Mouse (Mus musculus): ENCODE data around the gene S100a16. TPM values are rescaled to one million over a fixed set of nuclear protein-coding genes. Genes with fewer than 3 reads are reported as not detected.

The S100a16 gene
- polyA plus RNA-seq, 1 experiment: 122 TPM

DNA sequence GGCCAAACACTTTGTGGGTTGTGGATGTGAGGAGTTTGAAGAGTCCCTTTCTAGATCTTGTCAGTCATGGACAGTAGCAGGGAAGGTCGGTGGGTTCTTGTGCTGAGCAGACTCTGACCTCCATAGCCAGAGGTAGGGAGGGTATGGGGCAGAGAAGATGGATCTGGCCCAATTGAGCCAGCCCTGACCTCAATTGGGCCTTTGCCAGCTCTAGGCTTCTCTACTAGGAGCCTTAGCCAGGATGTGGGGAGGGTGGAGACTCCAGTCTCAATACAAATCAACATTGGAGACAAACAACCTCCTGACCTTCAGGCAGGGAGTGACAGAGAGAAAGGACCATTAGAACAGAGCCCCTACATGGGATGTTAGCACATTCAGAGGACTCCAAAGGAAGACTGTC lies 21.8 kb upstream of the S100a16 start:
- 13% methylated on average over 1 of the region's 1 CpGs for WGBS
- DNase-seq (ENCODE audit: low read depth, low spot score): no peak

DNA sequence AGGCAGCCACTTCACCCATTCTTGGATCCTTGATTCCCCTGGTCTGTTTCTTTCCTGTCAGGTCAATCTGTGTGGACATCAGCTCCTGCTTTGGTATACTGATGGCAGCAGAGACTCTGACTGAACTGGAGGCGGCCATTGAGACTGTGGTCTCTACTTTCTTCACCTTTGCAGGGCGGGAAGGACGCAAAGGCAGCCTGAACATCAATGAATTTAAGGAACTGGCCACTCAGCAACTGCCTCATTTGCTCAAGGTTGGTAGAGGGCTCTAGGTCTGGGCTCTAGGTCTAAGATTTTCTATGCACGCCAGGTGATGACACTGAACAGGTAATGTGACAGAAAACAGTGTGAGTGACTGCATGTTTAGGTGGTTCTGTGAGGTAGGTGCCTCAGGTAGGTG lies 21.3 kb upstream of the S100a16 start:
- WGBS: 93% methylated on average over 4 of the region's 4 CpGs
- no peak for DNase-seq (ENCODE audit: low read depth, low spot score)

- WGBS: 87% methylated on average over 4 of the region's 4 CpGs
- no peak for DNase-seq (ENCODE audit: low read depth, low spot score)
Measured at GRCm38 (mm10) chr3:90517711-90518110, 19.3 kb upstream of the S100a16 start.

DNA sequence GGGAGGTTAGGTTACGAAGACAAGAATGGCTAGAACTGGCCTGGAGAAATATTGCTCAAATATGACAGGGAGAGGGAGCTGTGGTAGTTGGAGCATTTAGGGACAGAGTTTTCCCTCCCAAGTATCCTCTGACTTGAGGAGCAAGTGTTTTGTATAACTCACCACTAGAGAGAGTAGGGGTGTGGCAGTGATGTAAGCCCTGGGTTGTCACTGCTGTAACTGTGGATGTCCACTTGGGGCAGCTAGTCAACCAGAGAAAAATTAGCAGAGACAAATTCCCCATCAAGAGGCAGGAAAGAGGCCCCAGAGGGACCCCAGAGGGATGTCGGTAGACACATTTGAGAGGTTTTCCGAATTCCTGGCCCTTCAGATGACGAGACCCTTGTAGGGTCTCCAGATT lies 11.6 kb upstream of the S100a16 start:
- WGBS: 51% methylated on average over 4 of the region's 4 CpGs
- DNase-seq (ENCODE audit: low read depth, low spot score): no peak

GRCm38 (mm10) chr3:90526076-90526475 lies 11.0 kb upstream of the S100a16 start:
- DNase-seq (ENCODE audit: low read depth, low spot score): no peak
- 28% methylated on average over 2 of the region's 2 CpGs for WGBS

DNA sequence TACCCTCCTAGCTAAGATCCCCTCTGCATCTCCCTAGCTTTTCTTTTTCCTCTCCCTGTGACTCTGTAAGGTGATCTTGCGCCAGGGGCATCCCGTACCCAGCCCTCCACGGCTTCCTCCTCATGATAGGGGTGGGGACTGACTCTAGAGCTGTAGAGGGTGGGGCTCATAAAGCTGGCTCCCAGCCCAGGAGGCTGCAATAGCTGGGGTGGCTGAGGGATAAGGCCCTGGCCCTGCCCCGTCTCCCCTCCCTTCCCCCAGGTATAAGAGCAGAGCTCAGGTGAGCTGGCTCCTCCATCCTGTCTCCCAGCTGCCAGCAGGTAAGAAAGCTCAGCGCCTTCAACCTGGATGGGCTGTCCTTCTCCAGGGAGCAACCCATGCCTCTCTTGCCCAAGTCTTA lies 10.5 kb upstream of the S100a16 start, which contains the start of gene S100a14:
TSS of gene S100a14 (plus strand) at position 277 of the 400 bp plus-strand sequence.
- peak; percentile 90 for DNase-seq (ENCODE audit: low read depth, low spot score)
- 21% methylated on average over 5 of the region's 5 CpGs for WGBS

- WGBS: 86% methylated on average over 7 of the region's 7 CpGs
- DNase-seq (ENCODE audit: low read depth, low spot score): no peak
Measured at GRCm38 (mm10) chr3:90527291-90527873, 9.7 kb upstream of the S100a16 start.

- DNase-seq (ENCODE audit: low read depth, low spot score): no peak
- 40% methylated on average over 5 of the region's 5 CpGs for WGBS
Measured at GRCm38 (mm10) chr3:90531713-90532112, 5.3 kb upstream of the S100a16 start.

GRCm38 (mm10) chr3:90535446-90535845 lies 1.6 kb upstream of the S100a16 start:
- no peak for DNase-seq (ENCODE audit: low read depth, low spot score)
- 97% methylated on average over 1 of the region's 1 CpGs for WGBS

GRCm38 (mm10) chr3:90537905-90538296 lies 847 bp downstream of the S100a16 start:
- DNase-seq (ENCODE audit: low read depth, low spot score): no peak
- 22% methylated on average over 5 of the region's 5 CpGs for WGBS

- WGBS: 70% methylated on average over 4 of the region's 4 CpGs
- no peak for DNase-seq (ENCODE audit: low read depth, low spot score)
Measured at GRCm38 (mm10) chr3:90540904-90541303, 3.9 kb downstream of the S100a16 start.

DNA sequence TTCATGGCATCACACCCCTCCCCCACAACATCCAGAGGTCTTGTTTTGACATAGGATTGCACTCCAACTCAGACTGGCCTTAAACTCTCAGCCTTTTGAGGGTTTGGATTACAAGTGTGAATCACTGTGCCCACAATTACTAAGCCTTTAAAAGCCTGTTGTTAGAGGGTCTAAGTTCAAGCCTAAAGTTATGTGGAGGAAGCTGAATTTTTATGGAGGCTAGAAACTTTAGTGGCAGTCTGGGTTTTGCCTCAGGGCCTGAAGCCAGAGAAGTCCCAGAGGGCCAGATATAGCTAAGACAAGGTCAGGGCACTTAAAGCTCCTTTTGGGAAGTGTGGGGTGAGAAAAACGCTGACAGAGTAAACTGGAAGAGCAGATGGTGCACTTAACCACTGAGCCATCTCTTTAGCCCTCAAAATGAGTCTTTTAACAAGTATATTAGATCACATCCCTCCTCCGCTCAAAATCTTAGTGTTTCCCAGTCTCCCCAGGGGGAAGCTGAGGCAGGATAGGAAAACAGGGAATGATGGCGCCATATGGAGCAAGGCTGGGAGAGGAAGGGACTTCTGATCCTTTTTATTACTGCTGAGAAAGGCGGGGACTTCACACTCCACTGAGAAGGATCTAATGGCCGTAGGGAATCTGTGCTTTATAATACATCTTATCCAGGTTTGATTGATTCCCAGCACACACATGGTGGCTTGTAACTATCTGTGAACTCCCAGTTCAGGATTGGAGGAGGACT lies 12.8 kb downstream of the S100a16 start:
- no peak for DNase-seq (ENCODE audit: low read depth, low spot score)
- WGBS: 55% methylated on average over 5 of the region's 5 CpGs

- no peak for DNase-seq (ENCODE audit: low read depth, low spot score)
- 42% methylated on average over 2 of the region's 2 CpGs for WGBS
Measured at GRCm38 (mm10) chr3:90550421-90550790, 13.4 kb downstream of the S100a16 start.

GRCm38 (mm10) chr3:90552231-90552630 lies 15.2 kb downstream of the S100a16 start:
- DNase-seq (ENCODE audit: low read depth, low spot score): no peak
- 56% methylated on average over 2 of the region's 2 CpGs for WGBS

- no peak for DNase-seq (ENCODE audit: low read depth, low spot score)
- WGBS: 68% methylated on average over 5 of the region's 5 CpGs
Measured at GRCm38 (mm10) chr3:90555954-90556353, 18.9 kb downstream of the S100a16 start.

DNA sequence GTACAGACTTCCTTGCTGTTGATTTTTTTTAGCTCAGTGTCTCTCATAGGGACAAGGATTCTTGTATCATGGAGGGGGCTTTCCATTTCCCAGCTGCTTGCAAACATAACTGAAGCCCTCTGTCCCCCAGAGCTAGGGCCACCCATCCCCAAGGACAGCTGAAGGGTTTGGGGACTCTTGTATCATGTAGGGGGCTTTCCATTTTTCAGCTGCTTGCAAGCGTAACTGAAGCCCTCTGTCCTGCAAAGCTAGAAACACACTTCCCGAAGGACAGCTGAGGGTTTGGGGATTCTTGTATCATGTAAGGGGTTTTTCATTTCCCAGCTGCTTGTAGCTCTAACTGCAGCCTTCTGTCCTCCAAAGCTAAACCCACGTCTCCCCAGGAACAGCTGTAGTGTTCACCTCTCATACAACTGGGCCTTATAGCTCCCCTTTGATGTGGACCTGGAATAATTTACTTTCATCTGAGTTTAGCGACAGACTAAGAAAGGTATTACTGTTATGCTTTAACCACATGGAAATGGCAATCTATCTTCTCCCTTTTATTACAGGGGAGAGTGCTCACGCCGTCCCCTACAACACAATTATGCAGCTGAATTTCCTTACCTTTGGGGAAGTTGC lies 23.1 kb downstream of the S100a16 start, which contains the start of gene S100a3:
TSS of gene S100a3 (plus strand) at position 571 of the 621 bp plus-strand sequence.
- 82% methylated on average over 6 of the region's 6 CpGs for WGBS
- DNase-seq (ENCODE audit: low read depth, low spot score): no peak

- no peak for DNase-seq (ENCODE audit: low read depth, low spot score)
- 67% methylated on average over 5 of the region's 5 CpGs for WGBS
Measured at GRCm38 (mm10) chr3:90574691-90575090, 37.6 kb downstream of the S100a16 start.

DNA sequence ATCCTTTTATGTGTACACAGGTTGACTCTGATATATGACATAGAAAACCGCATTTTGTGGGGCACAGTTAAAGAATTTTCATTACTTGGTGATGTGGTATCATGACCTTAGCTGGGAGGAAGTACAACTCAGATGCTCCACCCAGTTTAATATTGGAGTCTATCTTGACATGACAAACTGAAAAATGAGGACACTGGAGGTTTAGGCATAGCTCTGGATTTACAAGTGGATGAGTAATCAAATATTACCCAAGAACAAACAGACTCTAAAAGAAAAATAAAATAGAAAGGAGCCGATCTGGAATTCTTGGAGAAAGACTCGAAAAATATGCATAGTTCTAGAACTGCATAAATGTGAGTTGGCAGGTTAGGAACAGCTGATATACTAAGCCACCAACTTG lies 38.3 kb downstream of the S100a16 start:
- WGBS: 23% methylated on average over 3 of the region's 3 CpGs

GRCm38 (mm10) chr3:90576351-90577001 lies 39.4 kb downstream of the S100a16 start:
- WGBS: 74% methylated on average over 10 of the region's 10 CpGs
- DNase-seq (ENCODE audit: low read depth, low spot score): no peak

More for the DNA sequence above, 38.3 kb downstream of the S100a16 start:
- DNase-seq (ENCODE audit: low read depth, low spot score): no peak

- DNase-seq (ENCODE audit: low read depth, low spot score): no peak
- WGBS: 68% methylated on average over 7 of the region's 7 CpGs
Measured at GRCm38 (mm10) chr3:90579433-90579832, 42.4 kb downstream of the S100a16 start.
